Mouse (Mus musculus) regulatory T cell (primary cell): Measurements from ENCODE around the gene Dzank1.

Experiments used
- in situ Hi-C: fragments of 300-600 bp; cut with MboI, MseI; formaldehyde crosslinking; loops from one replicate; pipeline ENCODE4 v1.15.1; 2025; ENCODE audit warnings: high pct_unique_total_duplicates

Dzank1 gene

GRCm38 (mm10) chr2:144526981-144527820 lies at the start of gene Dzank1, which contains the start of gene Polr3f:
Gene Dzank1, minus strand, starts transcription at chr2:144527414.
Gene Polr3f, plus strand, starts transcription at chr2:144527718.
- in situ Hi-C loops = loop anchor here (5.0 kb wide), 1 partner anchor 255 kb away; the partner anchor contains the start of genes Mgme1 and Snx5

GRCm38 (mm10) chr2:144555820-144556552 lies 28.8 kb upstream of the Dzank1 start, which contains the start of gene Sec23b:
Gene Sec23b, plus strand, starts transcription at chr2:144556229.
- in situ Hi-C loops = no loop called here

GRCm38 (mm10) chr2:144555286-144555819 lies 28.1 kb upstream of the Dzank1 start:
- in situ Hi-C loops = no loop called here

- in situ Hi-C loops = no loop called here
These were observed 26.7 kb upstream of the Dzank1 start for GRCm38 (mm10) chr2:144553905-144554304.

GRCm38 (mm10) chr2:144550529-144550928 lies 23.3 kb upstream of the Dzank1 start, which contains the start of gene Rbbp9:
Gene Rbbp9, minus strand, starts transcription at chr2:144550869.
- in situ Hi-C loops = no loop called here

GRCm38 (mm10) chr2:144547559-144547958 lies 20.3 kb upstream of the Dzank1 start:
- in situ Hi-C loops = no loop called here

GRCm38 (mm10) chr2:144545481-144545880 lies 18.3 kb upstream of the Dzank1 start:
- in situ Hi-C loops = no loop called here

GRCm38 (mm10) chr2:144545061-144545460 lies 17.8 kb upstream of the Dzank1 start:
- in situ Hi-C loops = no loop called here

GRCm38 (mm10) chr2:144544630-144545029 lies 17.4 kb upstream of the Dzank1 start:
- in situ Hi-C loops = no loop called here

- in situ Hi-C loops = no loop called here
These were observed 16.5 kb upstream of the Dzank1 start for GRCm38 (mm10) chr2:144543670-144544069.

GRCm38 (mm10) chr2:144541246-144541645 lies 14.0 kb upstream of the Dzank1 start:
- in situ Hi-C loops = no loop called here

- in situ Hi-C loops = no loop called here
These were observed 9.9 kb upstream of the Dzank1 start for GRCm38 (mm10) chr2:144537123-144537522.

GRCm38 (mm10) chr2:144527821-144528174 lies 584 bp upstream of the Dzank1 start:
- in situ Hi-C loops = loop anchor here (5.0 kb wide), 1 partner anchor 255 kb away; the partner anchor contains the start of genes Mgme1 and Snx5

- in situ Hi-C loops = loop anchor here (5.0 kb wide), 1 partner anchor 254 kb away; the partner anchor contains the start of genes Mgme1 and Snx5
These were observed 1.4 kb downstream of the Dzank1 start for GRCm38 (mm10) chr2:144525856-144526255.

GRCm38 (mm10) chr2:144519772-144520171 lies 7.4 kb downstream of the Dzank1 start:
- in situ Hi-C loops = no loop called here

- in situ Hi-C loops = no loop called here
These were observed 12.6 kb downstream of the Dzank1 start for GRCm38 (mm10) chr2:144514619-144515018.

- in situ Hi-C loops = no loop called here
These were observed 25.1 kb downstream of the Dzank1 start for GRCm38 (mm10) chr2:144502134-144502533.

- in situ Hi-C loops = no loop called here
These were observed 37.9 kb downstream of the Dzank1 start for GRCm38 (mm10) chr2:144489342-144489741.

GRCm38 (mm10) chr2:144487476-144487875 lies 39.7 kb downstream of the Dzank1 start:
- in situ Hi-C loops = no loop called here

- in situ Hi-C loops = no loop called here
These were observed 41.8 kb downstream of the Dzank1 start for GRCm38 (mm10) chr2:144485439-144485838.

GRCm38 (mm10) chr2:144484084-144484483 lies 43.1 kb downstream of the Dzank1 start:
- in situ Hi-C loops = no loop called here

- in situ Hi-C loops = no loop called here
These were observed 47.8 kb downstream of the Dzank1 start for GRCm38 (mm10) chr2:144479421-144479820.
